In genomic region chr3:132902206-132902605, GRCm38 (mm10) we compare ENCODE assay signal across 19 mouse cellular contexts. TPM values are rescaled to one million over a fixed set of nuclear protein-coding genes. Genes with fewer than 3 reads are reported as not detected.
DNase-seq lines count a peak whose midpoint lies in the region; ATAC-seq and TF ChIP-seq lines count a peak whose summit lies in the region.
"Had no signal": no experiment of that assay in that cellular context is flagged by ENCODE, and none has a peak within 500 bp of the region (broad histone marks: within the 10 kb centered on the region; RNA-seq: fewer than 3 reads in every experiment).

No protein-coding gene starts in this region.

- no peak for TF ChIP-seq CTCF in lung, postnatal 0 days (IDR thresholded peaks at IDR 0.05)

- no peak overlapping the region for H3K4me2 ChIP-seq in heart, embryonic 11.5 days
- no peak overlapping the region for H3K4me2 ChIP-seq in lung, postnatal 0 days (replicated peaks; ENCODE audit: low read depth, low read length)
- no peak overlapping the region for H3K4me2 ChIP-seq in neural tube, embryonic 15.5 days
- H3K4me2 ChIP-seq: limb, embryonic 12.5 days; lung, embryonic 15.5 days; midbrain, embryonic 13.5 days; neural tube, embryonic 13.5 days had no signal

- DNase-seq in heart, adult 11 months = peak; percentile 75
- peak; percentile 15 for DNase-seq in lung, postnatal 14 days
- no peak for DNase-seq in lung, postnatal 0 days (ENCODE audit: low spot score)
- DNase-seq in kidney, adult 8-10 months = peak; percentile 78 to 92
- peak; percentile 35 to 38 for DNase-seq in kidney, postnatal 4 days
- DNase-seq: cerebellum, postnatal 36 days; gastrocnemius, postnatal 14 days; right cerebral cortex, postnatal 25 days; thymus, postnatal 4 days had no signal

- no peak for ATAC-seq in heart, embryonic 11.5 days (replicated peaks; ENCODE audit: insufficient number of reproducible peaks, low FRiP score, low TSS enrichment)
- ATAC-seq in lung, postnatal 0 days = no peak
- ATAC-seq in neural tube, embryonic 15.5 days (ENCODE audit: low FRiP score) = no peak
- ATAC-seq: hindbrain, postnatal 0 days; intestine, postnatal 0 days; midbrain, embryonic 13.5 days had no signal

- H3K36me3 ChIP-seq in heart, embryonic 11.5 days (ENCODE audit: control insufficient read depth, insufficient read depth, low read length) = no peaks in the 10 kb centered on the region
- H3K36me3 ChIP-seq in lung, postnatal 0 days (ENCODE audit: insufficient read depth, low read length) = peaks cover 12% of the 10 kb centered on the region
- no peaks in the 10 kb centered on the region for H3K36me3 ChIP-seq in neural tube, embryonic 15.5 days
- H3K36me3 ChIP-seq: forebrain, embryonic 10.5 days; limb, embryonic 12.5 days; midbrain, embryonic 13.5 days; neural tube, embryonic 13.5 days had no signal

- H3K4me3 ChIP-seq in heart, embryonic 11.5 days (ENCODE audit: low read depth, low read length) = no peak overlapping the region
- H3K4me3 ChIP-seq in lung, postnatal 0 days (ENCODE audit: low read depth, low read length) = no peak overlapping the region
- no peak overlapping the region for H3K4me3 ChIP-seq in neural tube, embryonic 15.5 days (replicated peaks)
- H3K4me3 ChIP-seq: forebrain, embryonic 10.5 days; limb, embryonic 12.5 days; lung, embryonic 15.5 days; midbrain, embryonic 13.5 days; neural tube, embryonic 13.5 days had no signal

- no peaks in the 10 kb centered on the region for H3K27me3 ChIP-seq in heart, embryonic 11.5 days (ENCODE audit: control insufficient read depth, insufficient read depth, low read length)
- no peaks in the 10 kb centered on the region for H3K27me3 ChIP-seq in lung, postnatal 0 days (replicated peaks; ENCODE audit: insufficient read depth, low read length)
- H3K27me3 ChIP-seq in neural tube, embryonic 15.5 days (replicated peaks) = no peaks in the 10 kb centered on the region
- H3K27me3 ChIP-seq: limb, embryonic 12.5 days; lung, embryonic 15.5 days; midbrain, embryonic 13.5 days; neural tube, embryonic 13.5 days had no signal

- WGBS in heart, embryonic 11.5 days (ENCODE audit: insufficient replicate concordance) = 57% methylated on average over 6 of the region's 6 CpGs
- 69% methylated on average over 6 of the region's 6 CpGs for WGBS in lung, postnatal 0 days
- WGBS in neural tube, embryonic 15.5 days = 78% methylated on average over 6 of the region's 6 CpGs

- H3K27ac ChIP-seq in heart, embryonic 11.5 days (ENCODE audit: low read depth, low read length) = no peak overlapping the region
- H3K27ac ChIP-seq in lung, postnatal 0 days (ENCODE audit: low read length) = no peak overlapping the region
- no peak overlapping the region for H3K27ac ChIP-seq in neural tube, embryonic 15.5 days (replicated peaks)
- H3K27ac ChIP-seq: forebrain, embryonic 10.5 days; hindbrain, postnatal 0 days; limb, embryonic 12.5 days; liver, embryonic 14.5 days; lung, embryonic 15.5 days; midbrain, embryonic 13.5 days; neural tube, embryonic 13.5 days had no signal

- H3K9me3 ChIP-seq in heart, embryonic 11.5 days (replicated peaks; ENCODE audit: control insufficient read depth, low read length) = no peaks in the 10 kb centered on the region
- no peaks in the 10 kb centered on the region for H3K9me3 ChIP-seq in lung, postnatal 0 days (ENCODE audit: low read length)
- no peaks in the 10 kb centered on the region for H3K9me3 ChIP-seq in neural tube, embryonic 15.5 days (replicated peaks)
- H3K9me3 ChIP-seq: forebrain, embryonic 10.5 days; limb, embryonic 12.5 days; lung, embryonic 15.5 days; midbrain, embryonic 13.5 days; neural tube, embryonic 13.5 days had no signal

- TF ChIP-seq EP300 in lung, postnatal 0 days (IDR thresholded peaks at IDR 0.05) = no peak

- H3K4me1 ChIP-seq in heart, embryonic 11.5 days (ENCODE audit: control insufficient read depth, insufficient read depth, low read length) = no peaks in the 10 kb centered on the region
- no peaks in the 10 kb centered on the region for H3K4me1 ChIP-seq in lung, postnatal 0 days (ENCODE audit: insufficient read depth, low read depth, low read length)
- no peaks in the 10 kb centered on the region for H3K4me1 ChIP-seq in neural tube, embryonic 15.5 days
- H3K4me1 ChIP-seq: limb, embryonic 12.5 days; lung, embryonic 15.5 days; midbrain, embryonic 13.5 days; neural tube, embryonic 13.5 days had no signal

- no peak overlapping the region for H3K9ac ChIP-seq in heart, embryonic 11.5 days (ENCODE audit: low read depth, low read length)
- no peak overlapping the region for H3K9ac ChIP-seq in lung, postnatal 0 days (replicated peaks; ENCODE audit: low read depth)
- no peak overlapping the region for H3K9ac ChIP-seq in neural tube, embryonic 15.5 days (replicated peaks)
- H3K9ac ChIP-seq: limb, embryonic 12.5 days; liver, embryonic 14.5 days; lung, embryonic 15.5 days; midbrain, embryonic 13.5 days; neural tube, embryonic 13.5 days had no signal

RNA-seq across cellular contexts. Expression of gene Npnt, which starts 47.9 kb away (rescaled TPM):
- polyA plus RNA-seq in heart, embryonic 11.5 days (2014; fragmentation: Nextera tagmentation; extraction: Ambion mirVana) = 19.7 and 26.4 TPM in 2 replicates
- 298 and 352 TPM in 2 replicates for polyA plus RNA-seq in lung, postnatal 0 days (2015; fragmentation: Nextera tagmentation; extraction: Ambion mirVana)
- polyA plus RNA-seq in neural tube, embryonic 15.5 days (2015; fragmentation: Nextera tagmentation; extraction: Ambion mirVana) = 14.6 and 18.5 TPM in 2 replicates

Comparison
In these comparisons a context has a peak if more than half of its experiments do, and no peak if none do; other contexts are left out.
1. RNA of gene Npnt, which starts 47.9 kb away (polyA plus RNA-seq): 298 to 352 TPM in lung, postnatal 0 days; 19.7 to 26.4 TPM in heart, embryonic 11.5 days and 14.6 to 18.5 TPM in neural tube, embryonic 15.5 days; every median in the first group is over 10 times any median in the second.